Mouse (Mus musculus) T-cell, adult 2 months (primary cell): ENCODE data around the gene Fkbp8.

Experiments used
- DNase-seq: peaks from one replicate; pipeline ENCODE4 v3.0.0; 2022; ENCODE audit warnings: low spot score

Fkbp8 gene

DNA sequence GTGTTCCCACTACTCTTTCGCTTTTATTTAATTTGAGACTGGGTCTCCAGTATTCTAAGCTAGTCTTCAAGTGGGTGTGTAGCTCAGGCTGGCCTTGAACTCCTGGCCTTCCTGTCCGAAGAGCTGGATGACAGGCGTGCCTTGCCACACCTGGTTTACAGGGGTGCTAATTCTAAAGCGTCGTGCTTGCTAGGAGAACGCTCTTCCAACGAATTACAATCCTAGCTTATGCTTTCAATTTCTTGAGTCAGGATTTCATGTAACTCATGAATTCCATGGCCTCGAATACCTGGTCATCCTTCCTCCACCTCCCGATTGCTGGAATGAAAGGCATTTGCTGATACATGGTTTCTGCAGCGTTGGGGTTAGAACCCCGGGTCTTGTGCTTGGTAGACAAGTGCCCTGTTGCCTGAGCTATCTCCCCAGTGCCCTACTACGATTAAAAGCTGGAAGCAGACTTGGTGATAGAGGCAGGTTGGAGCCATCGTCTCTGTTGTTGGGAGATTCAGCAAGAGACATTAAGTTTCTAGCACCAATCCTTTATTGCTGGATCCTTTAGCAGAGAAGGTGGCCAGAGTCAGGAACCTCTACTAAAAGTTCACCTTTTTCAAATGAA, 766 bp downstream of the Fkbp8 start:
- no peak for DNase-seq

DNA sequence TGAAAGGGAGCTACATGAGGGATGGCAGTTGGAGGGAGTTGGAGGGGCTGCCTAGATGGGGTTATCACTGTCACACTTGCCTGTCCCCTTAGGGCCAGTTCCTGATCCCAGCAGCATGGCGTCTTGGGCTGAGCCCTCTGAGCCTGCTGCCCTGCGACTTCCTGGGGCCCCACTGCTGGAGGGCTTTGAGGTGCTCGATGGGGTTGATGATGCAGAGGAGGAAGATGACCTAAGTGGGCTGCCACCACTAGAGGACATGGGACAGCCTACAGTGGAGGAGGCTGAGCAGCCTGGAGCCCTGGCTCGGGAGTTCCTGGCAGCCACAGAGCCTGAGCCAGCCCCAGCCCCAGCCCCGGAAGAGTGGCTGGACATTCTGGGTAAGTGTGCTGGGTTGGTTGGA, 1.8 kb downstream of the Fkbp8 start:
- DNase-seq: no peak

DNA sequence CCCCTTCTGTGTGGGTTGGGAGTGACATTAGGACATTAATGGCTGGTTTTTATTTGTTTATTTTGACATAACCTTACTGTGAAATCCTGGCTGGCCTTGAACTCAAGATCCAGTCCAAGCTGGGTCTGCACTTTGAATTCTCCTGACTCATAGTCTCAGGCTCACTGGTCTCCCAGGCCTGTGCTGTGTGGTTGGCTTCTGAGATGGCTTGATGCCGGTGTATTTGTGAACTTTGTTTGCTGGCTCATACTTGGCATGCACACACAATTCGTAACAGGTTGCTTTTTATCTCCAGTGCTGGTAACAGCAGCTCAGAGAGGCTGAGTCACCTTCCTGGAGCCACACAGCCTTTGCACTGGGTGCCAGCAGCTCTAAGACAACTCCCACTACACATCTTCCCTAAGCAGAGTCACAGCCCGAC, 2.2 kb downstream of the Fkbp8 start:
- DNase-seq: no peak

GRCm38 (mm10) chr8:70530314-70530713, 2.8 kb downstream of the Fkbp8 start:
- no peak for DNase-seq

DNA sequence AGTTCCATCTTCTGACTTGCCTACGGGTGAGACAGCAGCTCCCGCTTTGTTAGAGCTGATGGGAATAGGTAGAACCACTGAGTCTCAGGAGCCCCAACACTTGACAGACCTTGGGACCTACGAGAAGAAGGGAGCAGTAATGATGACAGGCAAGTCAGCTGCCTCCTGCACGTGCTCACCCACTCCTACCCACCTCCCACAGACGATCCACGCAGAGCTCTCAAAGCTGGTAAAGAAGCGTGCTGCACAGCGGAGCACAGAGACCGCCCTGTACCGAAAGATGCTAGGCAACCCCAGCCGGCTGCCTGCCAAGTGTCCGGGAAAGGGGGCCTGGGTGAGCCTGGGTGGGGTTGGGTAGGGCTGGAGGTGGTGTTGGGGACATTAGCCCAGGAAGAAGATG, 6.8 kb downstream of the Fkbp8 start:
- no peak for DNase-seq

- DNase-seq: no peak
Observed at GRCm38 (mm10) chr8:70535221-70535620, 7.7 kb downstream of the Fkbp8 start.

GRCm38 (mm10) chr8:70535701-70536100, 8.2 kb downstream of the Fkbp8 start:
- no peak for DNase-seq

- no peak for DNase-seq
Observed at GRCm38 (mm10) chr8:70538024-70538579, 10.6 kb downstream of the Fkbp8 start.

DNA sequence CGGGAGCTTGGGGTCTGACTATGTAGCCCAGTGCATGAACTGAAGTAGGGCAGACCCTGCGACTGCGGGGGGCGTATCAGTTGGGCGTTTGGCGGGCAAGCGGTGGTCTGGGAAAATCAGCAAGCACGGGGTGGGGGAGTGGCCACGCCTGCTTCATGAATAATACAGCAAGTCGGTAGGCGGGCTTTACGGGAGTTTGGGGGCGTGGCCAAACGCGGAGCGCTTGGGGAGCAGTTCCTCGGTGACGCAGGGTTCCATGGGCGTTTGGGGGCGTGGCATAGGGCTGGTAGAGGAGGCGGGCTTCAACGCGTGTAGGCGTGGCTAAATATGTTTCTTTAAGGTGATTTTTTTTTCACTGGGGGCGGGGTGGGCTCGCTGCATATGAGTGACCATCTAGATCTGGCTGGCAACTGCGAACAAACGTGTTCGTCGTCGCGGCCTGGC, 11.1 kb downstream of the Fkbp8 start:
- DNase-seq: peak; percentile 97

GRCm38 (mm10) chr8:70539077-70539813, 11.7 kb downstream of the Fkbp8 start, which contains the start of gene Ell:
Ell (plus strand) TSS chr8:70539457.
- DNase-seq: peak; percentile 98

GRCm38 (mm10) chr8:70540013-70540506, 12.5 kb downstream of the Fkbp8 start:
- no peak for DNase-seq

- DNase-seq: no peak
Observed at GRCm38 (mm10) chr8:70540507-70541071, 13.1 kb downstream of the Fkbp8 start.

DNA sequence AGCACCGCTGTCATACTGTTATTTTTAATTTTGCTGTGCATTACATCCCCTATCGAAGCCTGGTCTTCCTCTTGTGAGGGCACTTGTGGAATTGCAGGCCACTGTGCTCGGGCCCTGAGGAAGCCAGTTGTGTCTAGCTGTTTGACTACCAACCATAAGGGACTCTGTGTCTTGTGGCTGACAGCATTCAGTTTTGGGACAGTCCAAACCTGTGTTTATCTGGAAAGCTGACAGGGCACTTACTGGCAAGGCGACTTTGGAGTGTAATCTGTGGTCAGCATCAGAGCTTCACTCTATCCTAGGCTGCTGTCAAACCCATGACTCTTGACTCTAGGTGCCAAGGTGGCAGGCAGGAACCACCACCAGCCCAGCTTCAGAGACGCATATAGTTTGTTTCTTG, 13.6 kb downstream of the Fkbp8 start:
- DNase-seq: no peak

- DNase-seq: peak; percentile 26
Observed at GRCm38 (mm10) chr8:70544200-70544687, 16.7 kb downstream of the Fkbp8 start.

- DNase-seq: no peak
Observed at GRCm38 (mm10) chr8:70546412-70546811, 18.9 kb downstream of the Fkbp8 start.

DNA sequence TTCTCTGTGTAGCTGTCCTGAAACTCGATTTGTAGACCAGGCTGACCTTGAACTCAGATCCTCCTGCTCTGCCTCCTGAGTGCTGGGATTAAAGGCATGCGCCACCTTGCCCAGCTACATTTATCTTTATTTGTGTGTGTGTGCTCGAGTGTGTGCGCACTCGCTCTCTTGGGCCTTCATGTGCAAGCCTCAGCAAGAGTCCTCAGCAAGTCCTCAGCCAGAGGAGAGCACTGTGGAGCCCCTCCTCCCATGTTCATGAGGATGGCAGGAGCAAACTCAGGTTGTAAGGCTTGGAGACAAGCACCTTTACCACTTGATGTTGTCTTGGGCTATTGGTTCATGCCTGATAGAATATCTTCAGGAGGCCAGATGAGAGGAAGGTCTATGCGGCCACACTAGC, 20.2 kb downstream of the Fkbp8 start:
- DNase-seq: no peak

DNA sequence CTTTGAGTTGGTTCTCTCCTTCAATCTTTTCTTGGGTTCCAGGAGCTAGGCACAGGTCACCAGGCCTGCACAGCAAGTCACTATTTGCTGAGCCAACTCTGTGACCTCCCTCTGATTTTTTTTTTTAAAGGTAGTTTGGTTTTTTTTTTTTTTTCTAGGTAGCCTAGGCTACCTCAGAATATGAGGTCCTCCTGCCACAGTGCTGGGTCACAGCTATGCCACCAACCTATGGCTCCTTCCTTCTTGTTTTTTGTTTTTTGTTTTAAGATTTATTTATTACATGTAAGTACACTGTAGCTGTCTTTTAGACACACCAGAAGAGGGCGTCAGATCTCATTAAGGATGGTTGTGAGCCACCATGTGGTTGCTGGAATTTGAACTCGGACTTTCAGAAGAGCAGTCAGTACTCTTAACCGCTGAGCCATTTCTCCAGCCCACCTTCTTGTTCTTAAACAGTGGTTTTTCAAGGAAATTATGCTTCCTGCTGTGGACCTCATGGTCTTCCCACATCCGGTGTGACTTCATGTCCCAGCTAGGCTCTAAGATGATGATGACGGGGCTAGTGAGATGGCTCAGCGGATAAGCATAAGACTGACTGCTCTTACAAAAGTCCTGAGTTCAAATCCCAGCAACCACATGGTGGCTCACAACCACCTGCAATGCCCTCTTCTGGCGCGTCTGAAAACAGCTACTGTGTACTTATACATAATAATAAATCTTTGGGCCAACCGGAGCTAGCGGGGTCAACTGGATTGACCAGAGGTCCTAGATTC, 22.1 kb downstream of the Fkbp8 start:
- peak; percentile 79 for DNase-seq

DNA sequence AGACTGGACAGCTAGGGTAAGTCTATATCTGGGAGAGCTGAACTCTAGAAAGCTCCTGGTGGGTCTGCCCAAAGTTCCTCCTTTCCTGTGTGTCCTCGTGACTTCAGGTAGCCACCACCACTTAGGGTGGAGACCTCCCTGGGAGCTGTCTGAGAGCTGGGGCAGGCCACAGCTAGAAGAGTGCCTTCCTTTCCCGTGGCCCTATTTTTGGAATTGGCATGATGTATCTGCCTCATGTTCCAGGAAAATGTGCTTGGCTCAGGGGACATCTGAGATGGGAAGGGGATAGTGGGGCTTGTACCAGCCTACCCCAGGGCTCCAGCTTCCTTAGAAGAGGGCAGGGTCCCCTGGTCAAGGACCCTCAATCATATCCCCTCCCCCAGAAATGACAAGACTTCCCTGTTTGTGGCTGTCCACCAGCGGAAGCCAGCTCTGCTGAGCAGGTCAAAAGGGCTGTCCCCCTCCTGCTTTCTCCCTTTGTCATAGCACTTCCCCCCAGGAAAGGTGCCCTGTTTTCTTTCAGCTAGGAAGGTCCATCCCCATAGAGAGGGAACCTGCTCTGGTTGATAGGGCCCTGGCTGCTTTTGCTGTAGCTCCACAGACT, 24.1 kb downstream of the Fkbp8 start:
- DNase-seq: no peak

- DNase-seq: no peak
Observed at GRCm38 (mm10) chr8:70552836-70553235, 25.3 kb downstream of the Fkbp8 start.

GRCm38 (mm10) chr8:70553740-70554139, 26.2 kb downstream of the Fkbp8 start:
- no peak for DNase-seq

- DNase-seq: no peak
Observed at GRCm38 (mm10) chr8:70555079-70555747, 27.7 kb downstream of the Fkbp8 start.
